Mouse (Mus musculus) gastrocnemius, adult 2 months (tissue): Measurements from ENCODE around the gene Spata3. TPM values are rescaled to one million over a fixed set of nuclear protein-coding genes. Genes with fewer than 3 reads are reported as not detected.
"Not testable (repeated sequence)": the region's sequence is repeated elsewhere in the genome, so short reads cannot be mapped to it uniquely, and the experiment has no call there.

Experiments used
- DNase-seq: peaks from one replicate; pipeline ENCODE4 v3.0.0; 2022
- H3K27ac ChIP-seq: fragments of 200-600 bp; 2 replicates; pipeline ENCODE4 v1.8.1; 2022; ENCODE audit warnings: mild to moderate bottlenecking
- H3K4me3 ChIP-seq: fragments of 200-600 bp; 2 replicates; pipeline ENCODE4 v1.8.1; 2022; ENCODE audit warnings: mild to moderate bottlenecking, moderate library complexity
- CTCF ChIP-seq: fragments of 200-600 bp; IDR thresholded peaks from 2 replicates; pipeline ENCODE4 v1.8.1; 2022; ENCODE audit warnings: antibody characterized with exemption, mild to moderate bottlenecking, moderate library complexity
- intact Hi-C: fragments of 180-260 bp; cut with DNase I; formaldehyde crosslinking; loops from one replicate; pipeline ENCODE4 v1.15.1; 2025
- long read RNA-seq, 2 experiments: library from polyadenylated mRNA; stranded (forward); transcript quantifications; one replicate each; pipeline ENCODE4 v2.0.0; 2021
- total RNA-seq, 2 experiments: library from RNA; stranded (reverse); gene quantifications; 2 replicates each; pipeline ENCODE4 v1.2.3; 2021

Gene Spata3
- not detected for total RNA-seq
- long read RNA-seq, experiment 1, result 0 reads
- long read RNA-seq, experiment 2, result 0 reads

DNA sequence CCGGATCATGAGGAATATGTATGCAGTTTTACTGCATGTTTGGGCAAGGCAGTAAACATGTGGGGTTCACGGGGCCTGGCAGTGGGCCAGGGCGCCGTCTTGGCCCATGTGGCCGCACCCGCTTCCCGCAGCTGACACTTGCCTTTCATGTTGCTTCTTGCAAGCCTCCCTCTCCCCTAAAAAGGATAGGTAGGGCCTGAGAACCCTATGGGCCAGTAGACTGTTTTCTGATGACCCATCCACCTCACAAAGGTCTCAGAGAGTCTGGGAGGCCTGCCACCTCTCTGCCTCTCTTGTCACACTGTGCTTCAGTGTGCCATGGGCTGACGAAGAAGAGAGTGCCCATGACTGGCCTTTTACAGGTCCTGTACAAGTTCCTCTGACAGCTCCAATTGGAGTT, at the start of gene Spata3:
Gene Spata3, plus strand, starts transcription at position 301 of the 400 bp plus-strand sequence.
- intact Hi-C loops, result no loop called here
- Histone ChIP-seq H3K4me3 (no peak within 1 kb of the TSS), H3K27ac (no peak within 1 kb of the TSS)
- DNase-seq, result no peak
- TF ChIP-seq CTCF, result no peak

DNA sequence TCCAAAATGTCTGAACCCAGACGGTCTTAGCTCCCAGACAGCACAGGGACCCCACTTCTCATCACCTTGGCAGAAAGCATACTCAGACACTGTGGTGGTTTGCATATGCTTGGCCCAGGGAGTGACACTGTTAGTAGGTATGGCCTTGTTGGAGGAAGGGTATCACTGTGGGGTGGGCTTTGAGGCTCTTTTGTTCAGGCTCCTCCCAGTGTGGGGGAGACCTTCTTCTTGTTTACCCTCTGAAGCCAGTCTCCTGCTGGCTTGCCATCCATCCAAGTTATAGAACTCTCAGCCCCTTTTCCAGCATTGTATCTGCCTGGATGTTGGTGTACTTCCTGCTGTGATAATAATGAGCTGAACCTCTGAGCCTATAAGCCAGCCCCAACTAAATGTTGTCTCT, 47.5 kb upstream of the Spata3 start:
- no peak overlapping the region for H3K27ac ChIP-seq
- intact Hi-C loops, result no loop called here
- DNase-seq, result no peak
- H3K4me3 ChIP-seq, result no peak overlapping the region
- TF ChIP-seq CTCF, result no peak

DNA sequence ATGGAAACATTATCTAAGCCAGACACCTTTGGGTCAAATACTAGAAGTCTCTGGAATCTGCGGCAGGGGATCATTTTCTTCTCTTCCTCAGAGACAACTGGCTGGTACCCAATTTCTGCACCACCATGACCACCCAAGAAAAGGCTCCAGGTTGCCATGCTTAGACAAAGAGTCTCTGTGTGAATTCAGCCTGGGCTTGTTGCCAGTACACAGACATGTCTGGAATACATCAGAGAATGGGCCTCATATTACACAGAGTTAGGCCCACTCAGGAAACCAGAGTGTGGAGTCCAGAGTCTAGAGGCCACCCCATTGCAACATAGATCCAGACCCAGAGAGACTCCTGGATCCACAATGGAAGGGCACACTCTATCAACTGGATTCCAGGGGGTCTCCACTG, 47.1 kb upstream of the Spata3 start:
- intact Hi-C loops, result no loop called here
- no peak for DNase-seq
- H3K4me3 ChIP-seq, result no peak overlapping the region
- H3K27ac ChIP-seq, result no peak overlapping the region
- TF ChIP-seq CTCF, result no peak

DNA sequence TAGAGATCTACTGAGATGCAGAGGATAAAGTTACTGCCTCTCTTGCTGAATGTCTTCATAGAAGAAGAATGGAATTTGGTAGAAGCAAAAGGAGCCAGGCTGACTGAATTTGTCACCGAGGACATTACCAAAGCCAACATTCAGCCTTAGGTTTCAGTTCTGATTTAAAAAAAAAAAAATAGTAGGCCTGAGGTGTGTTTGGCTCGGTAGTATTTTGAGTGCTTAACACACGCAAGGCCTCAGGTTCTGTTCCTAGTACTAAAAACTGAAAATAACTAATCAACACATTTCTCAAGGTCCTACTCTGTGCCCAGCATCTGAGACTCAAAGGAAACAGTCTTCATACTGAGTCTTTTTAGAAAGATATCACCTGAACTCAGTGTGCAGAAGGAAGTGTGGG, 45.5 kb upstream of the Spata3 start:
- intact Hi-C loops, result no loop called here
- no peak for DNase-seq
- no peak overlapping the region for H3K27ac ChIP-seq
- no peak overlapping the region for H3K4me3 ChIP-seq
- TF ChIP-seq CTCF, result no peak

DNA sequence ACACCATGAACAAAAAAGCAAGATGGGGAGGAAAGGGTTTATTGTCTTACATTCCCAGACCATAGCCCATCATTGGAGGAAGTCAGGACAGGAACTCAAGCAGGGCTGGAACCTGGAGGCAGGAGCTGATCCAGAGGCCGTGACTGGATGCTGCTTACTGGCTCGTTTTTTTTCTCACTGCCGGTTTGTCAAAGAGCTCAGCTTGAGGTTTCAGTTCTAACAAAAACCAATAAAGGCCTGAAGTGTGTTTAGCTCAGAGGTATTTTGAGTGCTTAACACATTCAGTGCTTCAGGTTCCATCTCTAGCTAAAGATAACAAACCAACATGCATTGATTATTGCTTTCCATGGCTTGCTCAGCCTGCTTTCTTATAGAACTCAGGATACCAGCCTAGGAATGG, 44.3 kb upstream of the Spata3 start:
- intact Hi-C loops, result no loop called here
- Histone ChIP-seq H3K4me3 (no peak overlapping the region), H3K27ac (no peak overlapping the region)
- DNase-seq, result no peak
- no peak for TF ChIP-seq CTCF

DNA sequence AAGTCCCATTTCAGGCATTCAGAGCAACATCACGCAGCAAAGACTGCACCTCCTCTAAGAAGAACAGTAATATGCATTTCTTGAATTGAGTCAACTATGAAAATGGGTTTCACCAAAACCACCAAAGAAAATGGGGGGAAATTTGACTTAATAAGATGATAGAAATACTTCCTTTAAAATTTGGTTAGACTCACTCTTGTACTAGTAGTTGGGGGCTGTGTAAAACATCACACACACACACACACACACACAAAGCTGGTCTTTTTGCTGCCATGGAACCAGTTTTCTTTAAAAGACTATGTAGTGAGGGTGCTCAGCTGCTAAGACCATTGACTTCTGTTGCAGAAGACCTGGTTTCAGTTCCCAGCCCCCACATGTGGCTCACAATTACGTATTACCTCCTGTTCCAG, 43.1 kb upstream of the Spata3 start:
- no peak for TF ChIP-seq CTCF
- intact Hi-C loops, result no loop called here
- Histone ChIP-seq H3K4me3 (no peak overlapping the region), H3K27ac (no peak overlapping the region)
- DNase-seq, result no peak

DNA sequence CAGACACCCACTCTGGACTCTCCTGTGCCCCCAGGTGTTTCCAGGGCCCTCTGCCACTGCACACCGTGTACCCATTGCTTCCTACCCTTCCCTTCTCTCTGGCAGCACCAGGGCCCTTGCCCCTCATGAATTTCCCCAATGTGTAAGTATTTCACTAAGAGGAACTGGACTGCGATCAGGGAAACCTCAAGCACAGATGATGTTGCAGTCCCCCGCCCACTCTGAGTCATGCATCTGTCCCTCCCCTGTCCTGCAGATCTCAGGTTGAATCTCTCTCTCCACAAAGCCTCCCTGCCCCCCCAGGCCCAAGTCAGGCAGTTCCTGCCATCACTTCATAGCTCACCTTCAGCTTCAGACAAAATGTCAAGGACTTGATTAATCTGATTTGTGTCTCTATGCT, 38.9 kb upstream of the Spata3 start:
- no peak overlapping the region for H3K27ac ChIP-seq
- no peak overlapping the region for H3K4me3 ChIP-seq
- intact Hi-C loops, result no loop called here
- no peak for TF ChIP-seq CTCF
- DNase-seq, result no peak

DNA sequence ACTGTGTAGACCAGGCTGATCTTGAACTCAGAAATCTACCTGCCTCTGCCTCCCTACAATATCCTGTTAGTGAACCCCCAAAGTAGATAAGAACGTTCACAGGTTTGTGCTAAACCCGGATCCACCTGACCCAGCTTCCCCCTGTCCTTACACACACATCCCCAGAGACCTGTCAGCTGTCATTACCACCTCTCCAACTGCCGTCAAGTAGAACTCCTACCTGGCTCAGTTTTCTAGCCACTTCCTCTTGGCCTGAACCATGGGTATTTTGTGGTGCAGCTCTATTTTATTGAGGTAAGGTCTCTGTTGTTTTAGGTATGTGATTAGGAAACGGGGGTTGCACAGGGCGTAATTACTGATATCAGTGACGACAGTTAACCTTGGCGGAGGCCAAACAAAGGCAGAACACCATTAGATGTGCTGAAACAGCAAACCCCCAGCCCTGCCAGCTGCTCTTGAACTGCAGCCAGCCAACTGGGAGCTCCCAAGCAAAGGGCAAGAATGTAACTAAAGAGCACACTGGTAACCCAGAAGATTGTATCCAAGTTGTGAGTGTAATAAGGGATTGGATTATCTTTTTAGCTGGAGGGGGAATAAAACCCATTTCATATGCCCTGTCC, 34.8 kb upstream of the Spata3 start:
- DNase-seq, result peak; percentile 75
- TF ChIP-seq CTCF, result no peak
- intact Hi-C loops, result no loop called here
- Histone ChIP-seq H3K27ac (no peak overlapping the region), H3K4me3 (no peak overlapping the region)

DNA sequence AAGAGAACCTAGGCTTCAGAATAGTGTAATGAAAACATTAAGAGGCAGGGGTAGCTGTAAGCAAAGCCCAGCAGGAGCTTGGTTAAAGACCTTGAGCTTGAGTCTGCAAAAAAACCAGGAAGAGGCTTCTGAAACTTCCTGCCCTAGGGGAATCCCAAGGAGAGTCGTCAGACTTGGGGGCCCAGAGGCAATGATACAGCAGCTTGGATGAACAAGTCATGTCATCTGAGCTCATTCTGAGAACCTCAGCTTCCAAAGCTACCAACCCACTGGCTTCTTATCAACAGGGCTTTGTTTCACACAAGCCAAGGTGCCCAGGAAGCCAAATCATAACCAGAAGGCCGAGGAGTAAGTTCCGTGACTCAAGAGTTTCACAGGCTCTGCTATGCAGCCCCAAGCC, 30.8 kb upstream of the Spata3 start:
- Histone ChIP-seq H3K27ac (no peak overlapping the region), H3K4me3 (no peak overlapping the region)
- intact Hi-C loops, result no loop called here
- TF ChIP-seq CTCF, result no peak
- DNase-seq, result no peak

DNA sequence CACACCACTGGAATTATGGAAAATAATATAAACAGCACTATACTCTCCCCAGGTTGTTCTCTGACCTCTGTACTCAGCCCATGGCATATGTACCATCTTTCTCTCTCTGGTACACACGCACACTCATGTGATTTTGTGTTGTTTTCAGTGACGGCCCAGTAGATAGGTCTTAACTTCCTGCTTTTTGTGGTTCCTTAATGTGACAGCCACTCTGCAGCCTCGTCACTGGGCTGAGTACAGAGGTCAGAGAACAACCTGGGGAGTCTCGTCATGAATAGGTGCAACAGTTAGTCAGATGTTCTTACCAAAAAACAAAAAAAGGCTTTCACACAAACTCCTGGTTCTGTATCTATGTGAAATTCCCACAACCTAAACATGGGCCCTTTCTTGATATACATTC, 28.3 kb upstream of the Spata3 start:
- TF ChIP-seq CTCF, result no peak
- Histone ChIP-seq H3K4me3 (no peak overlapping the region), H3K27ac (no peak overlapping the region)
- DNase-seq, result no peak
- intact Hi-C loops, result no loop called here

DNA sequence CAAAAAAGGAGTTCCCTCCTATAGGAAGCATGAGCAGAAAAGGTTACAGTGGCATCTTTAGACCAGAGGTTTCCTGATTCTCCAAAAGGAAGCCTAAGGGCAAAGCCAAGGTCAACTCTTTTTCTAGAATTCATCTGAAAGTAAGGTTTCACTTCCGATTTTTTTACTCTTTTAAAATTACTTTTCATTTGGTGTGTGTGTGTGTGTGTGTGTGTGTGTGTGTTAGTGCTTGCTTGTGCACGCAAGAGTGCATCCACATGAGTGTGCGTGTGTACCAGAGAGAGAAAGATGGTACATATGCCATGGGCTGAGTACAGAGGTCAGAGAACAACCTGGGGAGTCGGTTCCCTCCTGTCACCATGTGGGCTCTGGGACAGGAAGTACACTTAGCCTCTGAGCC, 27.7 kb upstream of the Spata3 start:
- H3K27ac ChIP-seq, intact Hi-C loops, H3K4me3 ChIP-seq: not testable (repeated sequence)

DNA sequence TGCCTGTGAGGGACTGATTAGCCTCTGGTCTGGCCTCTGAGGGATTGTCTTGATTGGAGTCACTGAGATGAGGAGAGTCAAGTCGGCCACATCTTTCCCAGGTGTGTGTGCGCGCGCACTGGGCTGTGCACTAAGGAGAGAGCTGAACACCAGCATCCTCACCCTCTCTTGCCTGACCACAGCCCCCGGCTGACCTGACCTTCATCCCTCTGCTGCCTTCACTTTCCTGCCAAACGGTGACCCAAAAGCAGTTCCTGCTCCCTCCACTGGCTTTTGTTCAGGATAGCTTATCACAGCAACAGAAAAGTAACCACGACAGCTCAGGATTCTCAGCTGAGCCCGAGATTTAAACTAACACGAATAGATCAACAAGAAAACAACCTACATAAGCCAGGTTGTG, 24.4 kb upstream of the Spata3 start:
- no peak for DNase-seq
- intact Hi-C loops, result no loop called here
- Histone ChIP-seq H3K4me3 (no peak overlapping the region), H3K27ac (no peak overlapping the region)
- no peak for TF ChIP-seq CTCF

More for the DNA sequence above, 27.7 kb upstream of the Spata3 start:
- DNase-seq, result not testable (repeated sequence)

DNA sequence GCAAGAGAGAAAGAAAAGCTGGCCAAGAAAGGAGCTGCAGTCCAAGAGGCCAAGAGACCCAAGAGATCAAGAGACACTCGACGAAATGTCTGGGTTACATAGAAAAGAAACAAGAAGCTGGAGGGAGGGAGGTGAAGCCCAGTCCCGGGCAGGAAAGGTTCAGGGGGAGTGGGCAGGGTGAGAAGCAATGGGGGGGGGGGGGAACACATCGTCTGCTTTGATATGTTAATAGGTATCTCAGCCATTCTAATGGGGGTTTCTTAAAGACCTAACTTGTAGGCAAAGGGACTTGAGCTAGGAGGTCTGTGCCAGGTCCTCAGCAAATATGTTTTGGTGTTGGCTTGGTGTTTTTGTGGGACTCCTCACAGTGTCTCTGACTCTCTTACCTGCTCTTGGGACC, 23.1 kb upstream of the Spata3 start:
- H3K27ac ChIP-seq, result no peak overlapping the region
- DNase-seq, result no peak
- H3K4me3 ChIP-seq, result no peak overlapping the region
- no peak for TF ChIP-seq CTCF
- intact Hi-C loops, result no loop called here

DNA sequence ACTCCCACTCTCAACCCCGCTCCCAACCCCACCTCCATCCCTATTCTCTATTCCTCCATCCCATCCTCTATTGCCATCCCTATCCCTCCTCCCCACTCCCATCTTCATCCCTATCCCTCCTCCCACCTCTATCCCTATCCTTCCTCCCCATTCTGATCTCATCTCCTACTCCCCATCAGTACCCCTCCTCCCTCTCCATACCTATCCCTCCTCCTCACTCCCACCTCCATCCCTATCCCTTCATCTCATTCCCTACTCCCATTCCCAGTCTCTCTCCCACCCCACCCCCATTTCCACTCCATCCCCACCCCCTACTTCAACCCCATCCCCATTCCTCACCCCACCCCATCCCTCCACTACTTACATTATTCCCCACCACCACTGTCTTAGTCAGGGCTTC, 19.4 kb upstream of the Spata3 start:
- intact Hi-C loops, result no loop called here
- DNase-seq, result no peak
- no peak overlapping the region for H3K27ac ChIP-seq
- no peak for TF ChIP-seq CTCF
- H3K4me3 ChIP-seq, result no peak overlapping the region
